8 mouse cellular contexts compared by ENCODE assay signal in the genomic region with DNA sequence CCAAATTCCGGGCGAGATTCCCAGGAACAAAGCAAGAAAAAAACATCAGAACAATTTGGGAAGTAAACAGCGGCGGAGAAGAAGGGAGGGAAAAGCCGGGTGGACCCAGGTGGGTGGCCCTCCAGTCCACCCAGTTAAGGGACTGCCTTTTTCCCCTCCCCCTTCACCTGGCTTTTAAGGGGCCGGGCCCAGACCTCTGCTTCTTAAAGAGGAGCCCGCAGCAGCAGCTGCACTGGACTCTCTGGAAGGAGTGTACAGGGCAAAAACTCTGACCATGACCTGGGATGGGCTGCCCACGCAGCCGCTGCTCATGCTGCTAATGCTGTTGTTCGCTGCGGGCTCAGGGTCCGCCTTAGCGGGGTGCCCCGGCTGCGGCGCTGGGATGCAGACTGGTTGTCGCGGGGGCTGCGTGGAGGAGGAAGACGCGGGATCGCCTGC. TPM values are rescaled to one million over a fixed set of nuclear protein-coding genes. Genes with fewer than 3 reads are reported as not detected.
DNase-seq lines count a peak whose midpoint lies in the region; ATAC-seq and TF ChIP-seq lines count a peak whose summit lies in the region.

A gene (plus strand): TSS at position 89 of the 438 bp plus-strand sequence.

- DNase-seq in kidney, adult 18-20 months, result no peak
- DNase-seq in brain, adult 2 months (ENCODE audit: low read depth, low spot score), result peak; percentile 34
- no peak for DNase-seq in embryo, embryonic 11 days
- no peak for DNase-seq in natural killer cell, adult 2 months (ENCODE audit: low spot score in 2 of 2)

- H3K4me3 ChIP-seq in kidney, embryonic 15.5 days (replicated peaks), result peak within 1 kb of the TSS; percentile 33
- peak within 1 kb of the TSS; percentile 27 for H3K4me3 ChIP-seq in heart, embryonic 12.5 days
- H3K4me3 ChIP-seq in limb, embryonic 12.5 days (replicated peaks), result peak within 1 kb of the TSS; percentile 32
- peak within 1 kb of the TSS; percentile 59 for H3K4me3 ChIP-seq in myocyte

- H3ac ChIP-seq in myocyte (ENCODE audit: control insufficient read depth, insufficient read length), result peak within 1 kb of the TSS; percentile 66

- peak within 1 kb of the TSS; percentile 59 for H3K4me2 ChIP-seq in kidney, embryonic 15.5 days
- peak within 1 kb of the TSS; percentile 54 for H3K4me2 ChIP-seq in heart, embryonic 12.5 days
- peak within 1 kb of the TSS; percentile 59 for H3K4me2 ChIP-seq in limb, embryonic 12.5 days
- peak within 1 kb of the TSS; percentile 89 for H3K4me2 ChIP-seq in myocyte (ENCODE audit: low read depth)

- H3K36me3 ChIP-seq in kidney, embryonic 15.5 days, result no peaks in the 10 kb centered on the region
- H3K36me3 ChIP-seq in heart, embryonic 12.5 days, result no peaks in the 10 kb centered on the region
- H3K36me3 ChIP-seq in limb, embryonic 12.5 days, result no peaks in the 10 kb centered on the region
- H3K36me3 ChIP-seq in myocyte (ENCODE audit: control insufficient read depth, insufficient read depth), result no peaks in the 10 kb centered on the region

- ATAC-seq in kidney, embryonic 15.5 days (replicated peaks; ENCODE audit: low FRiP score), result peak; percentile 57; the same call in 1 of the 2 replicates
- no peak for ATAC-seq in heart, embryonic 12.5 days (ENCODE audit: insufficient number of reproducible peaks, low FRiP score)
- no peak for ATAC-seq in limb, embryonic 12.5 days (ENCODE audit: insufficient number of reproducible peaks, insufficient read depth, low FRiP score, low TSS enrichment, low read depth)

- 6% methylated on average over 21 of the region's 22 CpGs for WGBS in kidney, embryonic 15.5 days
- WGBS in heart, embryonic 12.5 days, result 8% methylated on average over 22 of the region's 22 CpGs
- WGBS in limb, embryonic 12.5 days, result 3% methylated on average over 22 of the region's 22 CpGs

- H3K9ac ChIP-seq in kidney, embryonic 15.5 days, result peak within 1 kb of the TSS; percentile 24; the same call in 1 of the 2 replicates
- peak within 1 kb of the TSS; percentile 37; the same call in 1 of the 2 replicates for H3K9ac ChIP-seq in heart, embryonic 12.5 days
- peak within 1 kb of the TSS; percentile 37; the same call in 1 of the 2 replicates for H3K9ac ChIP-seq in limb, embryonic 12.5 days (replicated peaks)

- H3K4me1 ChIP-seq in kidney, embryonic 15.5 days, result peaks cover 41% of the 10 kb centered on the region
- H3K4me1 ChIP-seq in heart, embryonic 12.5 days (replicated peaks), result peaks cover 23% of the 10 kb centered on the region
- H3K4me1 ChIP-seq in limb, embryonic 12.5 days (replicated peaks), result peaks cover 9% of the 10 kb centered on the region

- H3K9me3 ChIP-seq in kidney, embryonic 15.5 days (replicated peaks), result no peaks in the 10 kb centered on the region
- no peaks in the 10 kb centered on the region for H3K9me3 ChIP-seq in heart, embryonic 12.5 days (replicated peaks)
- H3K9me3 ChIP-seq in limb, embryonic 12.5 days, result no peaks in the 10 kb centered on the region

- peaks cover 5% of the 10 kb centered on the region for H3K79me2 ChIP-seq in myocyte (ENCODE audit: control insufficient read depth, insufficient read depth)

- TF ChIP-seq POLR2A in myocyte (IDR thresholded peaks at IDR 0.05; ENCODE audit: insufficient read length, low read depth), result peak; percentile 70

- peak within 1 kb of the TSS; percentile 29 for H3K27ac ChIP-seq in kidney, embryonic 15.5 days
- no peak within 1 kb of the TSS for H3K27ac ChIP-seq in heart, embryonic 12.5 days (ENCODE audit: poor library complexity, severe bottlenecking)
- no peak within 1 kb of the TSS for H3K27ac ChIP-seq in limb, embryonic 12.5 days

- H3K27me3 ChIP-seq in kidney, embryonic 15.5 days, result peaks cover 25% of the 10 kb centered on the region
- peaks cover 40% of the 10 kb centered on the region for H3K27me3 ChIP-seq in heart, embryonic 12.5 days (replicated peaks)
- H3K27me3 ChIP-seq in limb, embryonic 12.5 days, result peaks cover 45% of the 10 kb centered on the region
- no peaks in the 10 kb centered on the region for H3K27me3 ChIP-seq in myocyte (ENCODE audit: control insufficient read depth, insufficient read depth, insufficient read length)

TF ChIP-seq in myocyte, 11 proteins besides CTCF, POLR2A, EP300 and RAD21:
- TF ChIP-seq POLR2AphosphoS2 (IDR thresholded peaks at IDR 0.05; ENCODE audit: insufficient read length, low read depth), result peak; percentile 65
- peak in 2 of 3 experiments; percentile 4 to 78 for TF ChIP-seq MYOG (IDR thresholded peaks at IDR 0.05; ENCODE audit: control insufficient read depth in 1 of 3, insufficient read depth in 1 of 3, insufficient read length in 2 of 3, low read depth in 2 of 3)
- no peak for TF ChIP-seq TCF12 (IDR thresholded peaks at IDR 0.05; ENCODE audit: insufficient read depth, poor library complexity, severe bottlenecking)
- peak; percentile 4 to 69 (median 32) for TF ChIP-seq MYOD1 (IDR thresholded peaks at IDR 0.05; ENCODE audit: control insufficient read depth in 1 of 3, insufficient read length in 2 of 3, low read depth in 2 of 3)
- TF ChIP-seq MAX (IDR thresholded peaks at IDR 0.05; ENCODE audit: low read depth), result no peak
- TF ChIP-seq E2F4 (IDR thresholded peaks at IDR 0.05; ENCODE audit: insufficient read depth), result no peak

RNA-seq across cellular contexts. Expression of the gene that starts here (rescaled TPM):
- polyA plus RNA-seq in kidney, embryonic 15.5 days (2015; fragmentation: Nextera tagmentation; extraction: Ambion mirVana), result 31.0 and 33.6 TPM in 2 replicates
- polyA plus RNA-seq in heart, embryonic 12.5 days (2016; fragmentation: Nextera tagmentation; extraction: Ambion mirVana), result 1.7 and 2.5 TPM in 2 replicates
- polyA plus RNA-seq in limb, embryonic 12.5 days (2016; fragmentation: Nextera tagmentation; extraction: Ambion mirVana), result 0.96 and 1.2 TPM in 2 replicates
- polyA plus RNA-seq in myocyte (2012; fragmentation: generic; extraction: Trizol), result 182 TPM
